Mouse (Mus musculus): ENCODE measurements around the gene Vcl. TPM values are rescaled to one million over a fixed set of nuclear protein-coding genes. Genes with fewer than 3 reads are reported as not detected.

Gene Vcl
- total RNA-seq, 4 experiments from 2014 or later = 62.2 to 64.9 (median 63.9) TPM

GRCm38 (mm10) chr14:21062766-21063513 is 133.7 kb downstream of the Vcl start:
- DNase-seq (ENCODE audit: low spot score in 2 of 2) = no peak

DNA sequence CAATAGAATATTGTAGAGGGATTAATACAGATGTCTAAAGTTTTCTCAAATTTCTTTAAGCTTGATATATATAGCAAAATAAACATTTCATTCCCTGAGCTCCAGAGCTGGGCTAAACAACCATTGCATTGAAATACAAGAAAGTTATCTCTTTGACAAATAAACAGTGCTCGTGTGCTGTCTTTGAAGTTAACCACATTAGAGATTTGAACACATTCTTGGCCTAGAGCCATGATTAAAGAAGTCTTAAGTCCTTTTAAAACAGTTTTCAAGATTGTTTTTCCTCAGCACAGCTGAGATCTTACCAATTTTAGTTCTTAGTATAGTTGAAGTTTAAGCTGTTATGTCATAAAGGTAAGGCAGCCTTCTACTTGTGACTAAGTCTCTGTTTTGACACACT is 135.1 kb downstream of the Vcl start:
- DNase-seq (ENCODE audit: low spot score in 2 of 2) = no peak

DNA sequence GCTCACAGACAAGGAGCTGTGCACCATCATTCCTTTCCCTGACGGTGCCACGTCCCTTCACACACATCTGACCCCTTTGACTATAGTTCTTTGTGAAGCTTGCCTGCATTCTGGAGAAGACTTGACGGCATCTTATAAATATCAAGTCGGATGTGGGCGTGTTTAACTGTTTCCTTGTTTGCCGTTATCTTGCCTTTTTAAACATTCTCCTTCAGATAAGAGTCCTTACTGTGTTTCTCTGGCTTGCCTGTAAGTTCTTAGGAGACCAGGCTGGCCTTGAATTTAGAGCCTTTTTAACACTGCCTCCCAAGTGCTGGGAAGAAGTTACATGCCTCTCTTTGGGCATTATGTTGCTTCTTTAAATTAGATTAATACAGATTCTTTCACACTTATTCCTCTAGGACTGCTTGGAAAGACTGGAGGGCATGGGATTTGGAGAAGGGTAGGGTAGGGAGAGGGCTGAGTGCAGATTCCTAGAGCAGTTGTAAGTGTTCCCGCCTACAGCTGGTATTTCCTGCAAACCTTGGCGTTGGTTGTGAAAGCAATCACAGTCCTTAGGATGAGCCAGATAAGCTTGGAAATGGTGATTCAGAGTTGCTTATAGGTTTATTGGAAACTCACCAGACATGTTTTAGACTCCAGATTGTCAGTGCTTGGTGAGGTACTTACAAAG is 136.4 kb downstream of the Vcl start:
- no peak for DNase-seq (ENCODE audit: low spot score in 2 of 2)

GRCm38 (mm10) chr14:21069594-21069993 is 140.4 kb downstream of the Vcl start:
- DNase-seq (ENCODE audit: low spot score in 2 of 2) = no peak

- no peak for DNase-seq (ENCODE audit: low spot score in 2 of 2)
Measured at GRCm38 (mm10) chr14:21073981-21074380, 144.8 kb downstream of the Vcl start.

GRCm38 (mm10) chr14:21074398-21075320 is 145.5 kb downstream of the Vcl start:
- no peak for DNase-seq (ENCODE audit: low spot score in 2 of 2)

GRCm38 (mm10) chr14:21075751-21076500 is 146.7 kb downstream of the Vcl start:
- DNase-seq (ENCODE audit: low spot score in 2 of 2) = peak; percentile 90 to 94

GRCm38 (mm10) chr14:21076501-21077194 is 147.4 kb downstream of the Vcl start:
- DNase-seq (ENCODE audit: low spot score in 2 of 2) = peak in 1 of 2 experiments; percentile 17

DNA sequence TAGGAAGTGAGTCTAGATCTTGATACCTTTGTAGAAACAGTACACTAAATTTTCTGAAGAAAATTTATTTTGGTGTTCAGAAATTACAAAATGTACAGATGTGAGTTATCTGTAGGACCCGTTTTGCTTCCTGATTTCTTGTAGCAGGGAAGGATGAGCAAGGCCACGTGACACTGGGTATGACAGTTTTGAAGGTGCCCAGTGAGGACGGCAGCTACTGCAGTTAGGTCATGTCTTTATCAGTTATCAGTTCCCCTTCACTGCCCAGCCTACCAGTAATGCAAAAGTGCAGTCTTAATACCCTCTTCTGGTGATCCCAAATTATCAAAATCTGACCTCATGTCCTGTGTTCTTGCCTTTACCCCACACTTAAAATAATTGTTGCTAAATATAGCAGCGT is 148.7 kb downstream of the Vcl start:
- DNase-seq (ENCODE audit: low spot score in 2 of 2) = no peak

DNA sequence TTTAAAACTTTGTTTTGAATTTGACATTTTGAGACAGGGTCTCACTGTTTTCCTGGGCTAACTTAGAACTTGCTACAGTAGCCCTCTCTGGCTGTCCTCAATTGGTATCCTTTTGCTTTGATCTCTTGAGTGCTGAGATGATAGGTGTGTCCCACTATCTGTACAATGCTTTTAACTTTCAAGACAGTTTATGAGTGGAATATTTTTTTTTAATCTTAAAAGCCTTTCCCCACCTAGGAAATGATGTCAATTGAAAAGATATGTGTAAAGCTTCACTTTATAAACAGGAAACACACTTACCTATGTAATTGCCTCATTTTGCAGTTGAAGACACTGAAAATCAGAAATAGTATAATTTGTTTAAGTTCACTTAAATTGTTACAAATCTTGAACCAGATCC is 149.3 kb downstream of the Vcl start:
- DNase-seq (ENCODE audit: low spot score in 2 of 2) = no peak

- no peak for DNase-seq (ENCODE audit: low spot score in 2 of 2)
Measured at GRCm38 (mm10) chr14:21082823-21083222, 153.6 kb downstream of the Vcl start.

Other genes with a start within 250 kb of the Vcl start
- 1 to 10 TPM; 1.3 to 2.0 (median 1.5) TPM for gene Fut11, start 234.4 kb upstream of the Vcl start, total RNA-seq (2022)
- 100 to 1,000 TPM; 122 to 140 (median 126) TPM for gene Chchd1, start 226.4 kb upstream of the Vcl start, total RNA-seq (2022)
- 10 to 100 TPM; 24.2 to 32.0 (median 26.4) TPM for gene Zswim8, start 221.8 kb upstream of the Vcl start, total RNA-seq (2022)
- gene Ndst2, start 194.8 kb upstream of the Vcl start, total RNA-seq (2022) = 1 to 10 TPM; 4.6 to 9.3 (median 6.6) TPM
- 100 to 1,000 TPM; 187 to 196 (median 195) TPM for gene Camk2g, start 135.3 kb upstream of the Vcl start, total RNA-seq (2022)
- gene Plau, start 92.7 kb upstream of the Vcl start, total RNA-seq (2022) = 10 to 100 TPM; 13.4 to 23.7 (median 18.1) TPM
- gene Ap3m1, start 123.1 kb downstream of the Vcl start, total RNA-seq (2022) = 10 to 100 TPM; 27.9 to 33.0 (median 30.6) TPM
- gene Adk, start 123.2 kb downstream of the Vcl start, total RNA-seq (2022) = 100 to 1,000 TPM in 2 of 4 experiments, 10 to 100 TPM in 2; 88.2 to 104 (median 99.2) TPM